Mouse (Mus musculus) MEL (cell line): ENCODE results near the gene Fbxw11. TPM values are rescaled to one million over a fixed set of nuclear protein-coding genes. Genes with fewer than 3 reads are reported as not detected.
"Not testable (repeated sequence)": the region's sequence is repeated elsewhere in the genome, so short reads cannot be mapped to it uniquely, and the experiment has no call there.

Experiments used
- DNase-seq: peaks from one replicate; pipeline ENCODE4 v3.0.0; 2011; ENCODE audit warnings: low read depth, low spot score
- H3K27ac ChIP-seq: 2 replicates; pipeline ENCODE4 v1.5.1; 2012; ENCODE audit warnings: low read depth, mild to moderate bottlenecking, control low read depth, low read length, moderate library complexity; ENCODE audit not compliant: control insufficient read depth
- H3K27me3 ChIP-seq, 2 experiments: fragments of 150-350 bp in 1 of 2; sonication (generic) in 1 of 2; 2 replicates each; pipeline ENCODE4 v1.6.1; 2012; ENCODE audit warnings: low read length in 2 of 2, mild to moderate bottlenecking in 2 of 2, improper control_type of control experiment in 1 of 2, moderate library complexity in 1 of 2; ENCODE audit not compliant: insufficient read depth in 2 of 2, control insufficient read depth in 1 of 2
- H3K36me3 ChIP-seq, 2 experiments: 2 replicates each; pipeline ENCODE4 v1.6.1; 2012 to 2014; ENCODE audit warnings: low read length in 2 of 2, improper control_type of control experiment in 1 of 2, inconsistent platforms in 1 of 2, mild to moderate bottlenecking in 1 of 2; ENCODE audit not compliant: insufficient read depth in 2 of 2, control insufficient read depth in 1 of 2
- H3K4me1 ChIP-seq, 2 experiments: fragments of 150-350 bp in 1 of 2; sonication (generic) in 1 of 2; 2 replicates each; pipeline ENCODE4 v1.6.1; 2012; ENCODE audit warnings: low read length in 2 of 2, improper control_type of control experiment in 1 of 2, mild to moderate bottlenecking in 1 of 2; ENCODE audit not compliant: insufficient read depth in 2 of 2, control insufficient read depth in 1 of 2
- H3K4me3 ChIP-seq, 2 experiments: fragments of 150-350 bp in 1 of 2; sonication (generic) in 1 of 2; 2 replicates each; pipeline ENCODE4 v1.5.1; 2012; ENCODE audit warnings: low read depth in 2 of 2, low read length in 2 of 2, mild to moderate bottlenecking in 2 of 2, moderate library complexity in 2 of 2, control low read depth in 1 of 2, improper control_type of control experiment in 1 of 2; ENCODE audit not compliant: control insufficient read depth in 1 of 2, insufficient read depth in 1 of 2
- H3K79me2 ChIP-seq: 2 replicates; pipeline ENCODE4 v1.6.1; 2012; ENCODE audit warnings: mild to moderate bottlenecking, low read length, moderate library complexity; ENCODE audit not compliant: control insufficient read depth, poor library complexity, insufficient read depth
- H3K9ac ChIP-seq: 2 replicates; pipeline ENCODE4 v1.6.1; 2012; ENCODE audit warnings: low read depth, mild to moderate bottlenecking, control low read depth, low read length, moderate library complexity; ENCODE audit not compliant: control insufficient read depth, poor library complexity, severe bottlenecking
- H3K9me3 ChIP-seq: fragments of 150-350 bp; sonication (generic); replicated peaks from 2 replicates; pipeline ENCODE4 v1.6.1; 2012; ENCODE audit warnings: mild to moderate bottlenecking, low read length, improper control_type of control experiment, moderate library complexity; ENCODE audit not compliant: insufficient read depth
- BHLHE40 ChIP-seq: IDR thresholded peaks from 2 replicates; pipeline ENCODE4 v1.6.1; 2012; ENCODE audit warnings: low read depth, mild to moderate bottlenecking, inconsistent platforms, low read length, improper control_type of control experiment, borderline replicate concordance
- CHD2 ChIP-seq: IDR thresholded peaks from 2 replicates; pipeline ENCODE4 v1.6.1; 2011; ENCODE audit warnings: low read length, improper control_type of control experiment
- CTCF ChIP-seq, 3 experiments: IDR thresholded peaks in 2 of 3; conservative IDR thresholded peaks in 1 of 3; 2 replicates each; pipeline ENCODE4 v1.5.1; 2011 to 2012; ENCODE audit warnings: low read length in 3 of 3, low read depth in 2 of 3, mild to moderate bottlenecking in 2 of 3, improper control_type of control experiment in 1 of 3, inconsistent platforms in 1 of 3, mixed read lengths in 1 of 3, moderate library complexity in 1 of 3; ENCODE audit not compliant: control insufficient read depth in 1 of 3, insufficient read depth in 1 of 3, poor library complexity in 1 of 3, severe bottlenecking in 1 of 3
- EP300 ChIP-seq, 2 experiments: IDR thresholded peaks; 2 replicates each; pipeline ENCODE4 v1.6.1; 2011; ENCODE audit warnings: improper control_type of control experiment in 2 of 2, low read length in 2 of 2, low read depth in 1 of 2, mild to moderate bottlenecking in 1 of 2
- MEF2A ChIP-seq: IDR thresholded peaks from 2 replicates; pipeline ENCODE4 v1.6.1; 2014; ENCODE audit warnings: low read depth, mild to moderate bottlenecking, inconsistent platforms, low read length, improper control_type of control experiment; ENCODE audit not compliant: poor library complexity, insufficient replicate concordance, severe bottlenecking; ENCODE audit errors: extremely low read depth
- MXI1 ChIP-seq: IDR thresholded peaks from 2 replicates; pipeline ENCODE4 v1.6.1; 2011; ENCODE audit warnings: mild to moderate bottlenecking, low read depth, low read length, improper control_type of control experiment
- MYB ChIP-seq: IDR thresholded peaks from 2 replicates; pipeline ENCODE4 v1.6.1; 2011; ENCODE audit warnings: mild to moderate bottlenecking, low read depth, low read length, improper control_type of control experiment
- MYC ChIP-seq: IDR thresholded peaks from 2 replicates; pipeline ENCODE4 v1.6.1; 2011; ENCODE audit warnings: low read depth, mild to moderate bottlenecking, low read length, improper control_type of control experiment, moderate library complexity
- NELFE ChIP-seq: IDR thresholded peaks from 2 replicates; pipeline ENCODE4 v1.6.1; 2011; ENCODE audit warnings: low read depth, low read length, improper control_type of control experiment
- POLR2A ChIP-seq, 2 experiments: IDR thresholded peaks; 2 replicates each; pipeline ENCODE4 v1.6.1; 2011 to 2012; ENCODE audit warnings: low read length in 2 of 2, mild to moderate bottlenecking in 2 of 2, control low read depth in 1 of 2, improper control_type of control experiment in 1 of 2, low read depth in 1 of 2, moderate library complexity in 1 of 2; ENCODE audit not compliant: control insufficient read depth in 1 of 2, insufficient read depth in 1 of 2, poor library complexity in 1 of 2
- RCOR1 ChIP-seq: IDR thresholded peaks from 2 replicates; pipeline ENCODE4 v1.6.1; 2012; ENCODE audit warnings: low read depth, mild to moderate bottlenecking, inconsistent platforms, low read length, improper control_type of control experiment
- SIN3A ChIP-seq: IDR thresholded peaks from 2 replicates; pipeline ENCODE4 v1.6.1; 2012; ENCODE audit warnings: low read length, improper control_type of control experiment, inconsistent platforms
- SMC3 ChIP-seq: IDR thresholded peaks from 2 replicates; pipeline ENCODE4 v1.6.1; 2011; ENCODE audit warnings: low read depth, low read length, improper control_type of control experiment
- TAL1 ChIP-seq: IDR thresholded peaks from 2 replicates; pipeline ENCODE4 v1.6.1; 2012; ENCODE audit warnings: mild to moderate bottlenecking, inconsistent platforms, low read length, moderate library complexity, mixed read lengths
- TBP ChIP-seq: IDR thresholded peaks from 2 replicates; pipeline ENCODE4 v1.8.0; 2011; ENCODE audit warnings: low read depth, low read length, improper control_type of control experiment
- TCF12 ChIP-seq: IDR thresholded peaks from 2 replicates; pipeline ENCODE4 v1.6.1; 2014; ENCODE audit warnings: low read depth, mild to moderate bottlenecking, inconsistent platforms, low read length, improper control_type of control experiment, moderate library complexity
- USF1 ChIP-seq: IDR thresholded peaks from 2 replicates; pipeline ENCODE4 v1.6.1; 2014; ENCODE audit warnings: low read depth, mild to moderate bottlenecking, inconsistent platforms, low read length, improper control_type of control experiment, moderate library complexity
- ZNF384 ChIP-seq: IDR thresholded peaks from 2 replicates; pipeline ENCODE4 v1.6.1; 2012; ENCODE audit warnings: low read depth, mild to moderate bottlenecking, inconsistent platforms, low read length, improper control_type of control experiment
- polyA plus RNA-seq, 2 experiments: library from polyadenylated mRNA; stranded (reverse) in 1 of 2; unstranded in 1 of 2; fragments of >175 nt in 1 of 2; fragments of >200 nt in 1 of 2; gene quantifications; 2 replicates each; pipeline versions ENCODE4 v1.2.1 to v1.2.4; 2012; ENCODE audit warnings: low replicate concordance in 2 of 2, low read depth in 1 of 2; ENCODE audit not compliant: insufficient read length in 2 of 2, insufficient read depth in 1 of 2, missing spikeins in 1 of 2
- total RNA-seq: library from RNA; depleted of rRNA; stranded (reverse); fragments of 300-350 nt; gene quantifications from 2 replicates; pipeline ENCODE4 v1.2.3, GENCODE M21; 2012

Gene Fbxw11
- total and polyA plus RNA-seq, 3 experiments = 35.4 to 98.5 (median 53.5) TPM

- H3K4me1 ChIP-seq = no peaks in the 10 kb centered on the region
- no peaks in the 10 kb centered on the region for H3K9me3 ChIP-seq
- no peak for TF ChIP-seq MXI1
- no peak for TF ChIP-seq SMC3
- TF ChIP-seq TAL1 = no peak
- TF ChIP-seq CHD2 = no peak
- no peak overlapping the region for H3K27ac ChIP-seq
- peaks cover 0 to 9% of the 10 kb centered on the region in 2 experiments; a peak in 2 of 4 replicates for H3K36me3 ChIP-seq
- no peak overlapping the region for H3K9ac ChIP-seq
- peaks cover 5% of the 10 kb centered on the region; the same call in 1 of the 2 replicates for H3K79me2 ChIP-seq
- H3K4me3 ChIP-seq = no peak overlapping the region
- no peaks in the 10 kb centered on the region for H3K27me3 ChIP-seq
- DNase-seq = no peak
These were observed 74.4 kb downstream of the Fbxw11 start for GRCm38 (mm10) chr11:32716876-32717275.

DNA sequence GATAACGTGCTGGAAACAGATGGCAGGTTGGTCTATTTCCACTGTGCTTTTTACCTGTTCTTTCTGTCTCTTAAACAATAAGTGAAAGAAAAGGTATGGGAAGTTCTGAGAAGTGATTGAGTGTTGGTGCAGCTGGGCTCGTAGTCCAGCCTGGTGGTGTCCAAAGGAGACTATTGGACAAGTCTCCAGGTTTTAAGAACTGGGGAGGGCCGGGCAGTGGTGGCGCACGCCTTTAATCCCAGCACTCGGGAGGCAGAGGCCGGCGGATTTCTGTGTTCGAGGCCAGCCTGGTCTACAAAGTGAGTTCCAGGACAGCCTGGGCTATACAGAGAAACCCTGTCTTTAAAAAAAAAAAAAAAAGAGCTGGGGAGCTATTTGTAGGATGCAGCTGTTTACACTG, 75.2 kb downstream of the Fbxw11 start:
- H3K27ac ChIP-seq, H3K9me3 ChIP-seq, H3K4me3 ChIP-seq, H3K4me1 ChIP-seq, H3K79me2 ChIP-seq, H3K36me3 ChIP-seq, H3K27me3 ChIP-seq, H3K9ac ChIP-seq, DNase-seq: not testable (repeated sequence)

DNA sequence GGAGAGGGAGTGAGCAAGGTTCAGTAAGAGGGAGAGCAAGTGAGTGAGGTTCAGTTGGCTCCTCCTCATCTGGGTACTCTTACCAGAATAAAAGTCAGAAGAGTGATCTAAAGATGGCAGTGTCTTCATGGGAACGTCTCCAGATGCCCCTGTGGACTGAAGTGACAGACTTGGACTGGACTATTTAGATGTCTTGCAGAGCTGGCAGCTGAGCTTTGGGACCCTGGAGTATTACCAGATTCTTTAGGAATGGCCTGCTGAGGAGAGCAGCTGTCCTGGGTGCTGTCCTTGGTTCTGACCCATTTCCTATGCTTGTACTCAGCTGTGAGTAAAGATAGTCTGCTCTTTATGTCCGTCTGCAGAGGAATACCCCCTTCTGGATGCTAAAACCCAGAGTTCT, 75.8 kb downstream of the Fbxw11 start:
- peak; percentile 48 for DNase-seq
- Histone ChIP-seq H3K27ac (no peak overlapping the region), H3K36me3 (peaks cover 6 to 12% of the 10 kb centered on the region in 2 experiments), H3K9me3 (no peaks in the 10 kb centered on the region), H3K9ac (no peak overlapping the region), H3K79me2 (peaks cover 5% of the 10 kb centered on the region; the same call in 1 of the 2 replicates), H3K4me1 (0 out of 4 replicates have a peak, but pooled peaks cover 0 to 3% of the 10 kb centered on the region in 2 experiments), H3K4me3 (no peak overlapping the region), H3K27me3 (no peaks in the 10 kb centered on the region)
- no peak for TF ChIP-seq TBP
- TF ChIP-seq NELFE = no peak
- no peak for TF ChIP-seq MEF2A
- TF ChIP-seq POLR2A (IDR thresholded peaks at IDR 0.05; ENCODE audit: control insufficient read depth in 1 of 2, insufficient read depth in 1 of 2, low read depth in 1 of 2, low read length in 2 of 2, poor library complexity in 1 of 2) = no peak
- peak; percentile 81 for TF ChIP-seq SIN3A
- 0 out of 2 replicates have a peak, but pooled peaks have one; percentile 40 for TF ChIP-seq MXI1
- TF ChIP-seq SMC3 = no peak
- TF ChIP-seq TAL1 = no peak
- TF ChIP-seq RCOR1 = no peak
- TF ChIP-seq TCF12 = no peak
- TF ChIP-seq EP300 (IDR thresholded peaks at IDR 0.05; ENCODE audit: low read depth in 1 of 2, low read length in 2 of 2) = no peak
- TF ChIP-seq MYC = no peak
- no peak for TF ChIP-seq ZNF384
- TF ChIP-seq BHLHE40 = no peak
- TF ChIP-seq CTCF (IDR thresholded peaks at IDR 0.05 in 2 of 3, conservative IDR thresholded peaks at IDR 0.05 in 1 of 3; ENCODE audit: control insufficient read depth in 1 of 3, insufficient read depth in 1 of 3, low read depth in 2 of 3, low read length in 3 of 3, poor library complexity in 1 of 3, severe bottlenecking in 1 of 3) = no peak
- TF ChIP-seq MYB = no peak
- no peak for TF ChIP-seq USF1
